In the genomic region with DNA sequence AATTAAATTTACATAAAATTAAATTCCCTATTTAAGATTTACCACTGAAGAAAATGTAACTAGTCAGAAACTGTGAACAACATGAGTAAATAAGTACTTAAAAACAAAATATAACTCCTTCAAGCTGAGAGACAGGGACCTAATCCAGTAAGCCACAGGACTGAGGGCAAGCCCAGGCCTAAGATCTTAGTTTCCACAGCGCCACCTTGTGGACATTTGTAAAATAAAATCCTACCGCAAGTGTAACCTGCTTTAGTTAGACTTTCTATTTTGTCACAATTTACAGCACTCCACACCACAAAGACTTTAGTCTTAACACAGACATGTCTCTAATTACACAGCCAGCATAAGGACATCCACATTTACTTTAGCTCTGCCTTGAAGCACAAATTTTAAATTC, we compare ENCODE assay signal across 8 mouse cellular contexts. TPM values are rescaled to one million over a fixed set of nuclear protein-coding genes. Genes with fewer than 3 reads are reported as not detected.
DNase-seq lines count a peak whose midpoint lies in the region; ATAC-seq and TF ChIP-seq lines count a peak whose summit lies in the region.

No protein-coding gene starts in this region.

- DNase-seq in layer of hippocampus, adult 11-12 months (ENCODE audit: low spot score) = peak; percentile 57
- DNase-seq in layer of hippocampus, postnatal 36 days = no peak
- DNase-seq in MEL (ENCODE audit: low read depth, low spot score) = peak; percentile 85
- peak; percentile 65 for DNase-seq in c-Kit-positive CD71-negative TER-119-negative erythroid progenitor cells, embryonic 14.5 days (ENCODE audit: low read depth)
- DNase-seq in forebrain, postnatal 0 days = peak; percentile 85
- DNase-seq in left cerebral cortex, postnatal 10 days (ENCODE audit: extremely low spot score in 1 of 2, low spot score in 2 of 2) = peak; percentile 59 to 60
- DNase-seq in midbrain, postnatal 0 days (ENCODE audit: low spot score) = peak; percentile 86
- peak; percentile 12 for DNase-seq in yolk sac, embryonic 10.5 days (ENCODE audit: low spot score)

- no peak overlapping the region for H3K4me2 ChIP-seq in forebrain, postnatal 0 days (ENCODE audit: low read depth)
- no peak overlapping the region for H3K4me2 ChIP-seq in midbrain, postnatal 0 days (ENCODE audit: low read depth, low read length, poor library complexity, severe bottlenecking)

- peak; percentile 70; the same call in 1 of the 2 replicates for ATAC-seq in forebrain, postnatal 0 days
- ATAC-seq in midbrain, postnatal 0 days (ENCODE audit: low FRiP score) = no peak

- intact Hi-C loops in left cerebral cortex, postnatal 10 days (cut with DNase I) = no loop called here

- H3K9ac ChIP-seq in MEL (ENCODE audit: control insufficient read depth, low read depth, low read length, poor library complexity, severe bottlenecking) = no peak overlapping the region
- H3K9ac ChIP-seq in forebrain, postnatal 0 days = no peak overlapping the region
- H3K9ac ChIP-seq in midbrain, postnatal 0 days (replicated peaks; ENCODE audit: low read length, poor library complexity, severe bottlenecking) = no peak overlapping the region

- H3K4me3 ChIP-seq in MEL (ENCODE audit: control insufficient read depth in 1 of 2, insufficient read depth in 1 of 2, low read depth in 2 of 2, low read length in 2 of 2) = no peak overlapping the region
- H3K4me3 ChIP-seq in forebrain, postnatal 0 days (ENCODE audit: low read depth, low read length) = no peak overlapping the region
- no peak overlapping the region for H3K4me3 ChIP-seq in midbrain, postnatal 0 days (ENCODE audit: low read depth, low read length)

- no peak for TF ChIP-seq EP300 in MEL (IDR thresholded peaks at IDR 0.05; ENCODE audit: low read depth in 1 of 2, low read length in 2 of 2)

- H3K79me2 ChIP-seq in MEL (ENCODE audit: control insufficient read depth, insufficient read depth, low read length, poor library complexity) = no peaks in the 10 kb centered on the region

- no peaks in the 10 kb centered on the region for H3K4me1 ChIP-seq in MEL (ENCODE audit: control insufficient read depth in 1 of 2, insufficient read depth in 2 of 2, low read length in 2 of 2)
- H3K4me1 ChIP-seq in forebrain, postnatal 0 days (ENCODE audit: insufficient read depth) = no peaks in the 10 kb centered on the region
- H3K4me1 ChIP-seq in midbrain, postnatal 0 days (ENCODE audit: insufficient read depth, low read length) = no peaks in the 10 kb centered on the region

- H3K27me3 ChIP-seq in MEL (ENCODE audit: control insufficient read depth in 1 of 2, insufficient read depth in 2 of 2, low read length in 2 of 2) = no peaks in the 10 kb centered on the region
- no peaks in the 10 kb centered on the region for H3K27me3 ChIP-seq in forebrain, postnatal 0 days (ENCODE audit: insufficient read depth, low read length)
- H3K27me3 ChIP-seq in midbrain, postnatal 0 days (ENCODE audit: insufficient read depth, low read length) = no peaks in the 10 kb centered on the region

- no peak overlapping the region for H3K27ac ChIP-seq in MEL (ENCODE audit: control insufficient read depth, low read depth, low read length)
- no peak overlapping the region for H3K27ac ChIP-seq in forebrain, postnatal 0 days (ENCODE audit: low read depth, low read length)
- H3K27ac ChIP-seq in midbrain, postnatal 0 days (ENCODE audit: low read depth, low read length) = no peak overlapping the region

- H3K36me3 ChIP-seq in MEL (ENCODE audit: control insufficient read depth in 1 of 2, insufficient read depth in 2 of 2, low read length in 2 of 2) = peaks cover 0 to 5% of the 10 kb centered on the region in 2 experiments; a peak in 2 of 4 replicates
- H3K36me3 ChIP-seq in forebrain, postnatal 0 days (ENCODE audit: insufficient read depth) = peaks cover 49% of the 10 kb centered on the region
- peaks cover 13% of the 10 kb centered on the region; the same call in 1 of the 2 replicates for H3K36me3 ChIP-seq in midbrain, postnatal 0 days (ENCODE audit: insufficient read depth, low read length)

- no peaks in the 10 kb centered on the region for H3K9me3 ChIP-seq in MEL (replicated peaks; ENCODE audit: insufficient read depth, low read length)
- no peaks in the 10 kb centered on the region for H3K9me3 ChIP-seq in forebrain, postnatal 0 days (ENCODE audit: low read length)
- H3K9me3 ChIP-seq in midbrain, postnatal 0 days (ENCODE audit: low read length) = no peaks in the 10 kb centered on the region

- WGBS in forebrain, postnatal 0 days = 1% methylated on average over 2 of the region's 2 CpGs
- WGBS in midbrain, postnatal 0 days = 6% methylated on average over 2 of the region's 2 CpGs

- TF ChIP-seq CTCF in MEL (IDR thresholded peaks at IDR 0.05 in 2 of 3, conservative IDR thresholded peaks at IDR 0.05 in 1 of 3; ENCODE audit: control insufficient read depth in 1 of 3, insufficient read depth in 1 of 3, low read depth in 2 of 3, low read length in 3 of 3, poor library complexity in 1 of 3, severe bottlenecking in 1 of 3) = peak; percentile 63 to 75 (median 70)
- TF ChIP-seq CTCF in forebrain, postnatal 0 days (IDR thresholded peaks at IDR 0.05; ENCODE audit: low read depth) = peak; percentile 78
- peak; percentile 86 for TF ChIP-seq CTCF in midbrain, postnatal 0 days (IDR thresholded peaks at IDR 0.05)

- TF ChIP-seq RAD21 in MEL (IDR thresholded peaks at IDR 0.05; ENCODE audit: low read depth, low read length) = peak; percentile 61

- no peak for TF ChIP-seq POLR2A in MEL (IDR thresholded peaks at IDR 0.05; ENCODE audit: control insufficient read depth in 1 of 2, insufficient read depth in 1 of 2, low read depth in 1 of 2, low read length in 2 of 2, poor library complexity in 1 of 2)

TF ChIP-seq in MEL, 35 proteins besides CTCF, POLR2A, EP300 and RAD21:
- TF ChIP-seq ZC3H11A (IDR thresholded peaks at IDR 0.05; ENCODE audit: low read depth, low read length) (peak; percentile 32; the same call in 1 of the 2 replicates), ZMIZ1 (IDR thresholded peaks at IDR 0.05; ENCODE audit: low read depth, low read length) (no peak), SMC3 (IDR thresholded peaks at IDR 0.05; ENCODE audit: low read depth, low read length) (peak; percentile 77)

RNA-seq across cellular contexts. Expression of gene Rps6kc1, which starts 30.1 kb away (rescaled TPM):
- 10 to 100 TPM; 81.0 to 82.7 TPM for total RNA-seq in layer of hippocampus, postnatal 36 days (2021)
- 19.3 and 26.2 TPM in 2 replicates for total RNA-seq in MEL (2012; rRNA removed)
- polyA plus RNA-seq in MEL (2012; ENCODE audit: insufficient read depth in 1 of 2, insufficient read length in 2 of 2, low read depth in 1 of 2, low replicate concordance in 2 of 2, missing spikeins in 1 of 2) = 10 to 100 TPM in 1 of 2 experiments, not detected in 1; 26.5 TPM
- 42.8 and 47.4 TPM in 2 replicates for total RNA-seq in forebrain, postnatal 0 days (2014; rRNA removed)
- 23.0 and 26.1 TPM in 2 replicates for polyA plus RNA-seq in forebrain, postnatal 0 days (2015; fragmentation: Nextera tagmentation; extraction: Ambion mirVana)
- 10 to 100 TPM; 68.2 to 72.6 TPM for total RNA-seq in left cerebral cortex, postnatal 10 days (2021)
- total RNA-seq in midbrain, postnatal 0 days (2014; rRNA removed) = 44.7 and 47.9 TPM in 2 replicates
- 26.9 and 28.6 TPM in 2 replicates for polyA plus RNA-seq in midbrain, postnatal 0 days (2015; fragmentation: Nextera tagmentation; extraction: Ambion mirVana)

RNA-seq across cellular contexts. Expression of gene Angel2, which starts 43.5 kb away (rescaled TPM):
- 10 to 100 TPM; 52.2 to 57.7 TPM for total RNA-seq in layer of hippocampus, postnatal 36 days (2021)
- total RNA-seq in MEL (2012; rRNA removed) = 25.1 TPM in 2 replicates
- polyA plus RNA-seq in MEL (2012; ENCODE audit: insufficient read depth in 1 of 2, insufficient read length in 2 of 2, low read depth in 1 of 2, low replicate concordance in 2 of 2, missing spikeins in 1 of 2) = 10 to 100 TPM in 1 of 2 experiments, not detected in 1; 33.7 TPM
- total RNA-seq in forebrain, postnatal 0 days (2014; rRNA removed) = 48.5 and 49.1 TPM in 2 replicates
- 44.3 and 47.7 TPM in 2 replicates for polyA plus RNA-seq in forebrain, postnatal 0 days (2015; fragmentation: Nextera tagmentation; extraction: Ambion mirVana)
- 10 to 100 TPM; 60.9 to 63.8 TPM for total RNA-seq in left cerebral cortex, postnatal 10 days (2021)
- total RNA-seq in midbrain, postnatal 0 days (2014; rRNA removed) = 31.4 and 40.1 TPM in 2 replicates
- polyA plus RNA-seq in midbrain, postnatal 0 days (2015; fragmentation: Nextera tagmentation; extraction: Ambion mirVana) = 40.4 and 41.6 TPM in 2 replicates

Comparison
In these comparisons a context has a peak if more than half of its experiments do, and no peak if none do; other contexts are left out.
1. DNase-seq: peak in layer of hippocampus, adult 11-12 months (single experiment), MEL (single experiment), c-Kit-positive CD71-negative TER-119-negative erythroid progenitor cells, embryonic 14.5 days (single experiment), forebrain, postnatal 0 days (single experiment), left cerebral cortex, postnatal 10 days (2 of 2), midbrain, postnatal 0 days (single experiment) and yolk sac, embryonic 10.5 days (single experiment); none in layer of hippocampus, postnatal 36 days (0 of 2).
2. Peak in every context shown above with its lines, with median percentiles within 50 percentile points of each other: CTCF ChIP-seq.